Mouse (Mus musculus) forebrain, embryonic 15.5 days (tissue): ENCODE results near the gene Ipo5. TPM values are rescaled to one million over a fixed set of nuclear protein-coding genes. Genes with fewer than 3 reads are reported as not detected.

Source experiments
- ATAC-seq: fragments of 200-750 bp; cut with Nextera tagmentation; replicated peaks from 2 replicates; pipeline ENCODE4 v1.8.0; 2017; ENCODE audit warnings: mild to moderate bottlenecking, moderate TSS enrichment, moderate library complexity
- H3K27ac ChIP-seq: fragments of 300-500 bp; sonication (generic); replicated peaks from 2 replicates; pipeline ENCODE4 v1.5.1; 2015; ENCODE audit warnings: mild to moderate bottlenecking, inconsistent platforms
- H3K27me3 ChIP-seq: fragments of 300-500 bp; sonication (generic); 2 replicates; pipeline ENCODE4 v1.6.1; 2015; ENCODE audit warnings: inconsistent platforms
- H3K36me3 ChIP-seq: fragments of 300-500 bp; sonication (generic); 2 replicates; pipeline ENCODE4 v1.6.1; 2015; ENCODE audit warnings: mild to moderate bottlenecking, inconsistent platforms
- H3K4me1 ChIP-seq: fragments of 300-500 bp; sonication (generic); 2 replicates; pipeline ENCODE4 v1.6.1; 2015; ENCODE audit warnings: inconsistent platforms
- H3K4me2 ChIP-seq: fragments of 300-500 bp; sonication (generic); replicated peaks from 2 replicates; pipeline ENCODE4 v1.6.1; 2015; ENCODE audit warnings: mild to moderate bottlenecking, inconsistent platforms
- H3K4me3 ChIP-seq: fragments of 300-500 bp; sonication (generic); 2 replicates; pipeline ENCODE4 v1.5.1; 2015; ENCODE audit warnings: mild to moderate bottlenecking, inconsistent platforms
- H3K9ac ChIP-seq: fragments of 300-500 bp; sonication (generic); replicated peaks from 2 replicates; pipeline ENCODE4 v1.6.1; 2015; ENCODE audit warnings: mild to moderate bottlenecking, inconsistent platforms
- H3K9me3 ChIP-seq: fragments of 300-500 bp; sonication (generic); 2 replicates; pipeline ENCODE4 v1.6.1; 2016; ENCODE audit warnings: inconsistent platforms
- WGBS: fragments of 180-500 bp; shearing (Covaris S2); methylation state at CpG from one replicate; pipeline ENCODE4 v1.1.7; 2015; ENCODE audit warnings: mixed read lengths; 5-methylcytosine and 5-hydroxymethylcytosine counted together
- polyA plus RNA-seq: library from polyadenylated mRNA; unstranded; fragments of >200 nt; fragmentation: Nextera tagmentation; extraction: Ambion mirVana; gene quantifications from 2 replicates; pipeline ENCODE4 v1.2.1, GENCODE M21; 2015

Gene Ipo5
- polyA plus RNA-seq, 1 experiment from 2014 or later = 84.0 TPM

DNA sequence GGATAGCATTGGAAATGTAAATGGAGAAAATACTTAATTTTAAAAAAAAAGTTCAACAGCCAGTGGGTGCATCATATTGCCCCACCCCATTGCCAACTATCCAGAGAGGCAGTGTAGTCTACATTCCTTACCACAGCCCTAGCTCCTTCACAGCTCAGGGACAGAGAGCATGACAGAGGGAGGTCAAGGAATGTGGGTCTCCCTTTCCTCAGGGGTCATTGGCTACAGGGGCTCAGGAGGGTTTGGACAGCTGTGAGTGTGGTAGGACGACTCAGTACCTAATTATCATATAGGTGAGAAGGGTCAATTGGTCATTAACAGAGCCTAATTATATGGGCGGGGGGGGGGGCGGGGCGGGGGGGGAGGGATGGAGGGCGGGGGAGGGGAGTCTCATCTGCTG is 30.4 kb upstream of the Ipo5 start:
- Histone ChIP-seq H3K9ac (no peak overlapping the region), H3K4me2 (no peak overlapping the region), H3K27me3 (no peaks in the 10 kb centered on the region), H3K9me3 (no peaks in the 10 kb centered on the region), H3K4me3 (no peak overlapping the region), H3K36me3 (no peaks in the 10 kb centered on the region), H3K4me1 (no peaks in the 10 kb centered on the region), H3K27ac (no peak overlapping the region)
- WGBS = 72% methylated on average over 5 of the region's 5 CpGs
- ATAC-seq = no peak

DNA sequence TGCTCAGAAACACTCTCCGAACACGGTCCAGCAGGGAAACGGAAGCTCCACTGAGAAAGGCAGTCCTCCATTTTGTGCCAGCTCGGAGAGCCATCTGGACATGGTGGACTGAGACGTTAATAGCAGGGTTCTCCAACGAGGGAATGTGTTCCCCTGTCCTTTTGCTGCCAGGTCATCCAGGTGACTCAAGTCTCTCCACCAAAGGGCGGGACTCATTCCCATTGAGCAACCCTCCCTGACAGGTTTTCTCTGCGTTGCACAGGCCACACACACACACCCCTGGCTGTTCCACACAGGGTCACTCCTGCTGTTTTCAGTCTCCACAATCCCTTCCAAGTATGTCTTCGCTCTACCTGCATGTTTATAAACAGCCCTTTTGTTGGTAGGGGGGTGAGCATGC is 30.0 kb upstream of the Ipo5 start:
- Histone ChIP-seq H3K27ac (no peak overlapping the region), H3K4me3 (no peak overlapping the region), H3K36me3 (no peaks in the 10 kb centered on the region), H3K4me1 (no peaks in the 10 kb centered on the region), H3K27me3 (no peaks in the 10 kb centered on the region), H3K9me3 (no peaks in the 10 kb centered on the region), H3K9ac (no peak overlapping the region), H3K4me2 (no peak overlapping the region)
- 93% methylated on average over 9 of the region's 9 CpGs for WGBS
- no peak for ATAC-seq

DNA sequence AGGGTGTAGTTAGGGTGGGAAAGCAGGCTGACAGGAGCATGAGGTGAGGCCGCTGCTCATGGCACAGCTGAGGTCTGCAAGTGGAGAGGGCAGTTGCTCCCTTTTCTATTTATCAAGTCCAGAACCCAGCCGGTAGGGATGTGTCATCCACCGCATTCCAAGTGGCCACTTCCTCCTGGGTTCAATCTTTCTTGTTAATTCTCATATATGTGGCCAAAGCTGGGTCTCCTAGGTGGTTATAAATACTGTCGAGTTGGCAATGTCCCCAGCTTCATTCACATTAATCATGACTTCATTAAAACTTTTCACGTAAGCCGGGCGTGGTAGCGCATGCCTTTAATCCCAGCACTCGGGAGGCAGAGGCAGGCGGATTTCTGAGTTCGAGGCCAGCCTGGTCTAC is 22.3 kb upstream of the Ipo5 start:
- H3K27me3 ChIP-seq = no peaks in the 10 kb centered on the region
- WGBS = 92% methylated on average over 11 of the region's 11 CpGs
- H3K36me3 ChIP-seq = no peaks in the 10 kb centered on the region
- H3K4me3 ChIP-seq = no peak overlapping the region
- no peaks in the 10 kb centered on the region for H3K9me3 ChIP-seq
- no peak overlapping the region for H3K27ac ChIP-seq
- no peaks in the 10 kb centered on the region for H3K4me1 ChIP-seq
- no peak for ATAC-seq
- no peak overlapping the region for H3K4me2 ChIP-seq
- H3K9ac ChIP-seq = no peak overlapping the region

GRCm38 (mm10) chr14:120892369-120892768 is 18.7 kb upstream of the Ipo5 start:
- no peak overlapping the region for H3K9ac ChIP-seq
- no peak overlapping the region for H3K4me2 ChIP-seq
- H3K4me1 ChIP-seq = no peaks in the 10 kb centered on the region
- H3K4me3 ChIP-seq = no peak overlapping the region
- H3K27ac ChIP-seq = no peak overlapping the region
- WGBS = 77% methylated on average over 8 of the region's 8 CpGs
- no peaks in the 10 kb centered on the region for H3K27me3 ChIP-seq
- H3K36me3 ChIP-seq = no peaks in the 10 kb centered on the region
- ATAC-seq = no peak
- H3K9me3 ChIP-seq = no peaks in the 10 kb centered on the region

GRCm38 (mm10) chr14:120896613-120897012 is 14.4 kb upstream of the Ipo5 start:
- ATAC-seq = no peak
- WGBS = 84% methylated on average over 11 of the region's 11 CpGs

DNA sequence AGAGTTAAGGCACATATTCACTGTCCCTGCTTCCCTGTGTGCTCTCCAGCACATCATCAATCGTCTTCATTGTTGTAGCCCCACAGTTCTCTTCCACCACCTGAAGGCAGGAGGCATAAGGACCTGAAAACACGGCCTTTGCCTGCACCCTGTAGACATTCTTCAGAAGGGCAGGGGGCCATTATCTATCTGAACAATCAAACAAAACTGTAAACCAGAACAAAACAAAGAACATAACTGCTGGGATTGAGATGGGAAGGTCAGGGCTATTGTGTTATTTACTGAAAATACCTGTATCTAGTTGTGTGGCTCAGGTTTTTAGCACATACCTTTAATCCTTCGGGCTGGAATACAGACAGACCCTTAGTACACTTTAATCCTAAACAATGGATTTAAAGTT is 12.1 kb upstream of the Ipo5 start:
- Histone ChIP-seq H3K36me3 (no peaks in the 10 kb centered on the region), H3K4me1 (no peaks in the 10 kb centered on the region), H3K9ac (no peak overlapping the region), H3K4me2 (no peak overlapping the region), H3K4me3 (no peak overlapping the region), H3K27ac (no peak overlapping the region), H3K27me3 (no peaks in the 10 kb centered on the region), H3K9me3 (no peaks in the 10 kb centered on the region)
- no peak for ATAC-seq
- WGBS = 61% methylated on average over 3 of the region's 3 CpGs

More at GRCm38 (mm10) chr14:120896613-120897012, 14.4 kb upstream of the Ipo5 start:
- H3K36me3 ChIP-seq = no peaks in the 10 kb centered on the region
- H3K9ac ChIP-seq = no peak overlapping the region
- H3K27me3 ChIP-seq = no peaks in the 10 kb centered on the region
- H3K4me3 ChIP-seq = no peak overlapping the region
- no peaks in the 10 kb centered on the region for H3K4me1 ChIP-seq
- no peak overlapping the region for H3K4me2 ChIP-seq
- H3K27ac ChIP-seq = no peak overlapping the region
- H3K9me3 ChIP-seq = no peaks in the 10 kb centered on the region

DNA sequence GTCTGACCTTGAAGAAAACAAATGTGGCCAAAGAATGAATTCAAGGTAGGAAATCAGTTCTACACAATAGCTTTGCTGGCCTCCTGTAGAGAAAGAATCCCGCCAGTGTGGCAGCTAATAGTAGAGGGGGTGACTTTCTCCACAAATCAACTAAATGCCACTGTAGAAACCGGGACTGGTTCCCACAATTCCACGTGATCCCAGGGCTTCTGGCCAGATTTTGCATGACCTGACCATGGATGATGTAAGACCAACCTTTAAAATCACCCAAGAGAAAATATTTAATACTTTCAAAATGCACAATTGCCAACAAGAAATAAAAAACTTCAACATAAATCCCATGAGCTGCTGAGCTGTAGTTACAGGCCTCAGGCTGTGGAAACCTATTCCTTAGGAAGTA is 1.6 kb upstream of the Ipo5 start:
- Histone ChIP-seq H3K27me3 (no peaks in the 10 kb centered on the region), H3K36me3 (no peaks in the 10 kb centered on the region), H3K4me1 (peaks cover 16% of the 10 kb centered on the region), H3K9me3 (no peaks in the 10 kb centered on the region), H3K4me2 (no peak overlapping the region), H3K27ac (no peak overlapping the region), H3K9ac (no peak overlapping the region), H3K4me3 (no peak overlapping the region)
- ATAC-seq = no peak
- WGBS = 34% methylated on average over 3 of the region's 3 CpGs

GRCm38 (mm10) chr14:120910320-120910719 is 704 bp upstream of the Ipo5 start:
- no peaks in the 10 kb centered on the region for H3K9me3 ChIP-seq
- peak; percentile 89 for ATAC-seq

GRCm38 (mm10) chr14:120911388-120911901 is 421 bp downstream of the Ipo5 start:
- Histone ChIP-seq H3K4me2 (peak overlapping the region; percentile 67), H3K27ac (peak overlapping the region; percentile 91), H3K9me3 (no peaks in the 10 kb centered on the region), H3K4me3 (peak overlapping the region; percentile 96), H3K4me1 (peaks cover 16% of the 10 kb centered on the region), H3K9ac (peak overlapping the region; percentile 88), H3K36me3 (no peaks in the 10 kb centered on the region), H3K27me3 (no peaks in the 10 kb centered on the region)
- WGBS = under 1% methylated on average over 44 of the region's 63 CpGs
- no peak; the same call in 1 of the 2 replicates for ATAC-seq

More at GRCm38 (mm10) chr14:120910320-120910719, 704 bp upstream of the Ipo5 start:
- Histone ChIP-seq H3K9ac (peak overlapping the region; percentile 82), H3K36me3 (no peaks in the 10 kb centered on the region), H3K4me3 (peak overlapping the region; percentile 96), H3K27ac (peak overlapping the region; percentile 91), H3K4me2 (peak overlapping the region; percentile 84), H3K4me1 (peaks cover 16% of the 10 kb centered on the region), H3K27me3 (no peaks in the 10 kb centered on the region)
- WGBS = 0% methylated on average over 18 of the region's 18 CpGs

DNA sequence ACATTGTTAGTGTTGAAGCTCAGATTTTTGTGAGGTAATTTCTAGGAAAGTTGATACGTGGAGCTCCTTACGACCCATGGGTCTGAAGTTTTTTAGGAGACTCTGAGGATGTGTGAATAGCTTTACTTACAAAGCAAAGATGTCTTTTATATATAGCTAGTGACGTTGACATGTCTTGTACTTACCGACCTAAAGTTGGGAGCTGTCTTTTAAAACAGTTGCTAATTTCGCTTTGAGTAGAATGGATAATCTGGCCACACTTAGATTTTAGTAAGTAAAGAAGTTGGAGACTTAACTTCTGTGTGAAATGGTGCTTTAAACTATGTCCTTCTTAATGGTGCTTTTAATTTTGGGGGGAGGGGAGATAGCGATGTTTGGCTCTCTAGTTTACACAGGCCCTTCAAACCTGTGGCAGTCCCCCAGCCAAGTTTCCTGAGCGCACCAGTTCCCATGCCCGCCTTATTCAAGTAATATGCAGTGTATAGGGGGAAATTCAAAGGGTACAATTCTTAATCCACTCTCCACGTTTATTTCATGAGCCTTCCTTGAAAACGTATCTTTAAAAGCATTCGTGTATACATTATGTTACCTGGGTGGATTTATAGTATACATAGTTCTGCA is 1.2 kb downstream of the Ipo5 start:
- Histone ChIP-seq H3K9ac (peak overlapping the region; percentile 88), H3K4me1 (peaks cover 16% of the 10 kb centered on the region), H3K4me2 (peak overlapping the region; percentile 67), H3K9me3 (no peaks in the 10 kb centered on the region), H3K4me3 (peak overlapping the region; percentile 96), H3K36me3 (no peaks in the 10 kb centered on the region), H3K27me3 (no peaks in the 10 kb centered on the region), H3K27ac (no peak overlapping the region)
- 2% methylated on average over 11 of the region's 11 CpGs for WGBS
- ATAC-seq = no peak

- peak overlapping the region; percentile 96 for H3K4me3 ChIP-seq
- H3K36me3 ChIP-seq = no peaks in the 10 kb centered on the region
- ATAC-seq = no peak
- H3K27ac ChIP-seq = no peak overlapping the region
- peaks cover 16% of the 10 kb centered on the region for H3K4me1 ChIP-seq
- no peaks in the 10 kb centered on the region for H3K9me3 ChIP-seq
- WGBS = 3% methylated on average over 7 of the region's 7 CpGs
- peak overlapping the region; percentile 88; the same call in 1 of the 2 replicates for H3K9ac ChIP-seq
- H3K4me2 ChIP-seq = peak overlapping the region; percentile 67
- no peaks in the 10 kb centered on the region for H3K27me3 ChIP-seq
Observed at GRCm38 (mm10) chr14:120912916-120913315, 1.9 kb downstream of the Ipo5 start.

DNA sequence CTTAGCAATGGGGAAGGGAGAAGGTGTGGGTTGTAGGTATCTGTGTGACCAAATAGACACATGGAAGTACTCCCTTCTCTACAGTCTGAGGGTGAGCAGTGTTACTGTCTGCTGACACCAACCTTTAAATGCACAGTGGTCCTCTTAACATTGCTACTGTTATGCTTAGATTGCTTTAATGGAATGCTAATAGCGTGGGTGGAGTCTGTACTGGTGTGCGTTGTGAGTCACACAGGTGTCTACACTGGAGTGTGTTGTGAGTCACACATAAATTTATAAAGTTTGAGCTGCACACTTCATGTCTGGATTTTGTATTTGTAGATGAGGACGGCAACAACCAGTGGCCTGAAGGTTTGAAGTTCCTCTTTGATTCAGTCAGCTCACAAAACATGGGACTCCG is 10.8 kb downstream of the Ipo5 start:
- H3K4me3 ChIP-seq = no peak overlapping the region
- H3K4me2 ChIP-seq = no peak overlapping the region
- H3K9me3 ChIP-seq = no peaks in the 10 kb centered on the region
- H3K27ac ChIP-seq = no peak overlapping the region
- no peaks in the 10 kb centered on the region for H3K27me3 ChIP-seq
- no peaks in the 10 kb centered on the region for H3K4me1 ChIP-seq
- no peak overlapping the region for H3K9ac ChIP-seq
- ATAC-seq = 0 out of 2 replicates have a peak, but pooled peaks have one; percentile 19
- H3K36me3 ChIP-seq = peaks cover 61% of the 10 kb centered on the region
- 91% methylated on average over 4 of the region's 4 CpGs for WGBS

- Histone ChIP-seq H3K9ac (no peak overlapping the region), H3K27ac (no peak overlapping the region), H3K36me3 (peaks cover 81% of the 10 kb centered on the region), H3K4me1 (no peaks in the 10 kb centered on the region), H3K27me3 (no peaks in the 10 kb centered on the region), H3K9me3 (no peaks in the 10 kb centered on the region), H3K4me3 (no peak overlapping the region), H3K4me2 (no peak overlapping the region)
- ATAC-seq = no peak
- WGBS = 93% methylated on average over 4 of the region's 4 CpGs
Observed at GRCm38 (mm10) chr14:120924044-120924443, 13.0 kb downstream of the Ipo5 start.
